Mouse (Mus musculus) heart, postnatal 25 days (tissue): Measurements from ENCODE around the gene Secisbp2l. TPM values are rescaled to one million over a fixed set of nuclear protein-coding genes. Genes with fewer than 3 reads are reported as not detected.
A peak's percentile ranks its signal among the peaks of the same experiment; 100 is the strongest.

Experiments used
- DNase-seq: peaks from one replicate; pipeline ENCODE4 v3.0.0; 2022; ENCODE audit warnings: low spot score
- intact Hi-C: fragments of 180-260 bp; cut with DNase I; formaldehyde crosslinking; loops from one replicate; pipeline ENCODE4 v1.15.1; 2025
- total RNA-seq, 2 experiments: library from RNA; stranded (reverse); gene quantifications; 2 replicates each; pipeline ENCODE4 v1.2.3; 2021

Secisbp2l gene
- total RNA-seq, 2 experiments from 2014 or later, result 26.3 to 28.6 TPM

- intact Hi-C loops, result no loop called here
- DNase-seq, result no peak
These were observed 2.4 kb upstream of the Secisbp2l start for GRCm38 (mm10) chr2:125785021-125785420.

- no peak for DNase-seq
- intact Hi-C loops, result loop anchor here (5.0 kb wide), 1 partner anchor 73 kb away; the partner anchor contains the start of genes Cops2 and Galk2
These were observed 1.7 kb upstream of the Secisbp2l start for GRCm38 (mm10) chr2:125784392-125784791.

GRCm38 (mm10) chr2:125783868-125784267 lies 1.2 kb upstream of the Secisbp2l start:
- intact Hi-C loops, result loop anchor here (5.0 kb wide), 1 partner anchor 73 kb away; the partner anchor contains the start of genes Cops2 and Galk2
- no peak for DNase-seq

DNA sequence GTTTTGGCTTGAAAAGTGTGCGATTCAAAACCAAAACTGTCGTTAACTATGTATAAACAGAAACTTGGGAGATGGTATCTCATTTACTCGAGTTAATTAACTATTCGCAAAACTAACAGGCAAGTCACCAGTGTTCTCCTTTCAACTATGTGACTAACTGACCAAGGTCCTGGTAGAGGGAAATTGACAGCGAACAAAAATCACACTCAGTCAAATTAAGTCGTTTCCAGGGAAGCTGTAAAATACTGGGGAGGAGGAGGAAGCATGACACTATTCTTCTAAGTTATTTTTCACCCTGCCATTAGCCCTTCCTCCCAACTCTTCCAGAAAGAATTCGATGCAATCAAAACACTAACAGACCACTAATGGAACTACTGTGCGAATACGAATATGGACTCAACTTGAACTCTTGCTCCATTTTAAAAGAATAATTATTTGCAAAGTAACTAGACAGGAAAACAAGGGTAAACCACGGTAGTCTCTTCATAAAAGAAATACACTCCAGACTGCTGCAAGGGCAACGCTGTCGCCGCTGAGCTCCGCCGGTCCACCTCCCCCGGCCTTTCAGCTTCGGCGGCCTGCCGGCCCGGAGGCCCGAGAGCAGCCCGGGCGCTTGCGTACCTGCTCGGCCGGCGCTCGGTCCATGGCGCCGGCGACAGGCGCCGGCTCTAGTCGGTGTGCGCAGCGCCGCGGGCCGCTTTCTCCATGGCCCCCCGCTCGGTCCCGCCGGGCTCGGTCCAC lies 522 bp downstream of the Secisbp2l start:
- intact Hi-C loops, result loop anchor here (5.0 kb wide), 1 partner anchor 75 kb away; the partner anchor contains the start of genes Cops2 and Galk2
- DNase-seq, result no peak

DNA sequence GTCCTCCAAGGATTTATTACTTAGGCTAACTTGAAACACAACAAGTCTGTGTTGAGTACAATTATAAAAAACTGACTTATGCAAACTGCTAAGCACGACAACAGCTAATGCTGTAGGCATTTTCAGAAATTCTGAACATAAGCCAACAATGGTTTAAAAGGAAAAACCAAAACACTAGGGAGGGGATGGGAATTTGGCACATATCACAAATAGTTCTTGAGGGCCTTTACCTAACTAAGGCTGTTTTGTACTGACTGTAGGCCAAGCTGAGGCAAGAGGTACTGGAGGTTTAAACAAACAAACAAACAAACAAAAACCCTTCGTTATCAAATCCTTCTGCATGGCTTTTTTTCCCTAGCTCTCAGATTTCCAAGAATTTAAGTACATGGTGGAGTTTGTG lies 1.7 kb downstream of the Secisbp2l start:
- DNase-seq, result no peak
- intact Hi-C loops, result loop anchor here (5.0 kb wide), 1 partner anchor 76 kb away; the partner anchor contains the start of genes Cops2 and Galk2

DNA sequence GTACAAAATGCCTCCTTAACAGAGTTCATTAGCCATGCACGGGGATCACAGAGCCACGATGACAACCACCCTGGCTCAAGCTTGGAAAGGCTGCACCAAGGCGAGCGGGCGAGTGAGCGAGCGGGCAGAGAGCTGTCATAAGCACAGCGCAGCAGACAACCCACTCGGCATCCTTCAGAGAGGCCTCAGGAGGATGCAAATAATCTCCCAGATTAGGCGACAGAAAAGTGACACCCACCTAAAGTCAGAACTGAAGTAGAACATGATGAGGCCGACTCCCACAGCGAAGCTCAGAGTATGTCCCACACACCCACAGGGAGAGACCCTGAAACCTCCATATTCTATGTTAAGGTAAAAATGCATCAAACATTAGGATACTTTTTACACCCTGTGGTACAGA lies 4.3 kb downstream of the Secisbp2l start:
- no peak for DNase-seq
- intact Hi-C loops, result no loop called here

DNA sequence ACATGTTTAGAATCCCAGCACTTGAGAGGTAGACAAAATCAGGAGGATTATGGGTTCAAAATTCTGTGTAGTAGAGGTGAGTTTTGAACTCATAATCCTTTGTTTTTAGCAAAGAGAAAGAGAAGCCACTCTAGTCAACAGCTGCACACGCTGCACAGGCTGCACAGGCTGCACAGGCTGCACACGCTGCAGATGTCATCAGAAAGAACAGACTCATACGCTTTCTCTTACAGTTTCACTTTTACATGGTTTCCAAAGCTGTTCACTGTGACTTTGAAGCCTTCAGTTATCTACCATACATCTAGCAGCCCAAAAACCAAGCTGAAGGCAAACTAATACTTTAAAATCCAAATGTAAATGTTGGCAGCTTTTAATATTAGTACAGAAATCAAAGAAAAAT lies 5.7 kb downstream of the Secisbp2l start:
- intact Hi-C loops, result no loop called here
- DNase-seq, result no peak

GRCm38 (mm10) chr2:125775661-125776060 lies 7.0 kb downstream of the Secisbp2l start:
- intact Hi-C loops, result no loop called here
- DNase-seq, result no peak

DNA sequence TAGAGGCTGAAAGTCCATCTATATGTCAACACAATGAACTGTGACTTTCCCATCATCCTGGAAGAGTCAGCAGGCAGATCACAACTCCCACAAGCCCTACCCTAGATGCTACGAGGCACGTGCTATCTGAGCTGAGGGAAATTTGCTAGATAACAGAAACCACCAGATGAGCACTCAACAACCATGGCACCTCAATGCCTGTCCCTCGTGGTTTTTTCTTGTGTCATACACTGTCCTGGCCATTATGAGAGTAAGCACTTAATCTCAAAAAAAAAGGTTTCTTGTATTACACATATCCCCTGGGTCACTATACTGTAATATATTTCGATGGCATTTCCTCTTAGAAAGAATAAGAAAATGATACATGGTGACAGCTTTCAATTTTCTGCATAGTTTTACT lies 7.8 kb downstream of the Secisbp2l start:
- no peak for DNase-seq
- intact Hi-C loops, result loop anchor here (5.0 kb wide), 1 partner anchor 62 kb away; no protein-coding TSS in a partner anchor

- intact Hi-C loops, result no loop called here
- no peak for DNase-seq
These were observed 17.6 kb downstream of the Secisbp2l start for GRCm38 (mm10) chr2:125765029-125765428.

DNA sequence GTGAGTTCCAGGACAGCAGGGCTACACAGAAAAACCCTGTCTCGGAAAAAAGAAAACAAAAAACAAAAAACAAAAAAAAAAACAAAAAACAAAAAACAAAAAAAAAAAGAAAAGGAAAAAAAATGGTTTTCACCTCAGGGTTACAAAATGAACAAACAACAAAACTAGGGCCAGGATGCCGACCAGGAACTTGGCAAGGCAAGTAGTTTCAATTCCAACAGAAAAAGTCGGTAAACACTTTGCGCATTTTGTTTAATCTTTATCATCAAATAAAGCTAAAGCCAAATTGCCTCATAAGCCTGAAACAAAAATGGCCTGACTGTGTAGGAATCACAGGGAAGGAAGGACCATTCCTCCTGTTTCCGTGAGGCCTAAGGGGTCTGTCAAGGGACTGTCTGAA lies 18.1 kb downstream of the Secisbp2l start:
- intact Hi-C loops, result no loop called here
- DNase-seq, result no peak

GRCm38 (mm10) chr2:125749330-125749729 lies 33.3 kb downstream of the Secisbp2l start:
- intact Hi-C loops, result no loop called here
- no peak for DNase-seq

- intact Hi-C loops, result no loop called here
- no peak for DNase-seq
These were observed 43.3 kb downstream of the Secisbp2l start for GRCm38 (mm10) chr2:125739338-125739737.

GRCm38 (mm10) chr2:125738718-125739117 lies 44.0 kb downstream of the Secisbp2l start:
- DNase-seq, result no peak
- intact Hi-C loops, result no loop called here

GRCm38 (mm10) chr2:125736025-125736343 lies 46.7 kb downstream of the Secisbp2l start:
- DNase-seq, result no peak
- intact Hi-C loops, result no loop called here

DNA sequence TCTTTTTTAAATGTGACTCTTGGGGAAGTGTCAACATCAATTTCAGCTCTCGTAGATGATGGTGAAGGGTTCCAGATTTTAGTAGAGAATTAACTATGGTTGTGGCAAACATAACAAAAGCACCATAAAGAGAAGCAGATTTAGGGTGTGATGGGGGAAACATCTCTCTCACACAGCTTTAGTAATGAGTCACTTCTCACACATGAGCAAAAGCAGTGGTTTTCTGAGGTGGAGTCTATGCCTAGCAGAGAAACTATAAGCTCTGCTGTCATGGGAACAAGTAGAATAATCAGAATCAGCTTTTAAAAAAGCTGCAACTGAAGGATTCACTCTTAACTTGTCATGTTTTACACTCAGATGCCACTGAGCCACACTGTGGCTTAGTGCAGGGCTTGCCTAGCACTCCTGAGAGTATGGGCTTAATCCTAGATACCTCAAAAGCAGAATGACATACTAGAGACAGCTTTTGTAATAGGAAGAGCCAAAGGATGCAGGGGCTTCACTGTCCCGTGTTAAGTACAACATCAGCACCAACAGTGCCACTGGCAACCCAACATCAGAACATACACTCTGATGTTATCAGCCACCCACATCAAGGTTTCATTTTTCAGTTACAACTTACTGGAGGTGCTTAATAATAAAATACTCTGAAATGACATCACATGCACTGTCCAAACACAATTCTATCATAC lies 47.2 kb downstream of the Secisbp2l start:
- no peak for DNase-seq
- intact Hi-C loops, result no loop called here

- intact Hi-C loops, result no loop called here
- no peak for DNase-seq
These were observed 47.9 kb downstream of the Secisbp2l start for GRCm38 (mm10) chr2:125734741-125735140.

DNA sequence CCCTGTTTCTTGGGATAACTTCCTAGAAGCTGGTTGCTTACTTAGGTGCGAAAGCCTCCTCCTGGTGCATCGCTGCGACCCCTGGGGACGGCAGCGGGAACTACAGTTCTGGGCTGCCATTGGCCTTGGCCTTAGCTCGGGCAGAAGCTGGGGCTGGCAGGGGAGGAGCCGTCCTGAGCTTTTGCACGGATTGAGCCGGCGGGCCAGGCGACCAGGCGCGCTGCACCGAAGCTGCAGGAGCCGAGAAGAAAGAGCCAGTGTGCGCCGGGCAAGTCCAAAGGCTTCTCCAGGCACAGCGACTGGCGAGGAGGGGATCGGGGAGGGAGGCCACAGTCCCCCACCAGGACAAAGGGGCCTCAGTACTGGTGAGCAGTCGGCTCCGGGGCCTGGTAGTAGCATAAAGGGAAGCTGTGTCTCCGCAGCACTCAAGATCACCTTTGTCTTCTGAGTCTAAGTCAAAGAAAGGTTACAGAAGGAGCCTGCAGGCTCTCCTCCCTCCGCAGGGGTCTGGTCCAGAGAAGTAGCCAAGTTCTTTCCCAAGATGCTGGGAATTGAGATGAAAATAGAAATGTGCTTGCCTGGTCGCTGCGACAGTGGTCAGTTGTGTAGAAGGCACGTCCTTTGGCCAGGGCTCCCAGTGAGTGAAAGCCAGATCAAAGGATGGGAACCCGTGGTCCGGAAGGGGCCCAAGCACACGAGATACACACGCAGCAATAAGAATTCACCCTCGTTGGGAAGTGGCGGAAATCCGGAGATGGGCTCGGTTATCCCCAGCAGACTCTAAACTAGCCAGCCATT lies 50.7 kb downstream of the Secisbp2l start:
- intact Hi-C loops, result loop anchor here (1.0 kb wide), 1 partner anchor 74 kb away; no protein-coding TSS in a partner anchor
- peak; percentile 82 for DNase-seq

- DNase-seq, result no peak
- intact Hi-C loops, result loop anchor here (5.0 kb wide), 1 partner anchor 462 kb away; no protein-coding TSS in a partner anchor
These were observed 58.0 kb downstream of the Secisbp2l start for GRCm38 (mm10) chr2:125724546-125725114.

DNA sequence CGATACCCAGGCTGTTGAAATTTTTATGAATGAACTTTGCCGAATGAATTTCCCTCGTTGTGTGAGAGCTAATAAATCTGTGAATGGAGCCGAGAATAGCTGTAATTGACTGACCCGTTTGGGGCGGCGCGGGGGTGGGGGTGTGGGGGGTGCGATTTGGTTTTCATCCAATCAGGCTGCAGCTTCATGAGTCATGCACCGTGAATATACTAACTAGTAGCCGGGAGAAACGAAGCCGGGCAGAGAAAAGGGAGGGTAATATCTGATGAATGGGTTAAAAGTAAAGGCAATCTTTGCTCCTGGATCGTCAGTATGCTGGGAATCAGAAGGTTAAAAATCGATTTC lies 58.6 kb downstream of the Secisbp2l start, which contains the start of gene Shc4:
Gene Shc4, minus strand, starts transcription at position 63 of the 345 bp plus-strand sequence.
- intact Hi-C loops, result no loop called here
- DNase-seq, result no peak
